Mouse (Mus musculus) embryonic facial prominence, embryonic 13.5 days (tissue): ENCODE measurements around the gene Suz12. TPM values are rescaled to one million over a fixed set of nuclear protein-coding genes. Genes with fewer than 3 reads are reported as not detected.

Experiments
- ATAC-seq: fragments of 200-750 bp; cut with Nextera tagmentation; 2 replicates; pipeline ENCODE4 v1.8.0; 2017; ENCODE audit warnings: low read depth; ENCODE audit not compliant: insufficient number of reproducible peaks, insufficient read depth, low FRiP score, low TSS enrichment
- H3K27ac ChIP-seq: fragments of 300-500 bp; sonication (generic); 2 replicates; pipeline ENCODE4 v1.5.1; 2015; ENCODE audit warnings: moderate library complexity, mild to moderate bottlenecking, inconsistent platforms
- H3K27me3 ChIP-seq: fragments of 300-500 bp; sonication (generic); 2 replicates; pipeline ENCODE4 v1.6.1; 2015; ENCODE audit warnings: mild to moderate bottlenecking, inconsistent platforms
- H3K36me3 ChIP-seq: fragments of 300-500 bp; sonication (generic); 2 replicates; pipeline ENCODE4 v1.6.1; 2015; ENCODE audit warnings: mild to moderate bottlenecking, inconsistent platforms
- H3K4me1 ChIP-seq: fragments of 300-500 bp; sonication (generic); 2 replicates; pipeline ENCODE4 v1.6.1; 2015; ENCODE audit warnings: inconsistent platforms
- H3K4me2 ChIP-seq: fragments of 300-500 bp; sonication (generic); 2 replicates; pipeline ENCODE4 v1.6.1; 2015; ENCODE audit warnings: moderate library complexity, mild to moderate bottlenecking, inconsistent platforms
- H3K4me3 ChIP-seq: fragments of 300-500 bp; sonication (generic); 2 replicates; pipeline ENCODE4 v1.5.1; 2015; ENCODE audit warnings: mild to moderate bottlenecking, inconsistent platforms
- H3K9ac ChIP-seq: fragments of 300-500 bp; sonication (generic); 2 replicates; pipeline ENCODE4 v1.6.1; 2015; ENCODE audit warnings: mild to moderate bottlenecking, inconsistent platforms
- H3K9me3 ChIP-seq: fragments of 300-500 bp; sonication (generic); 2 replicates; pipeline ENCODE4 v1.6.1; 2016; ENCODE audit warnings: inconsistent platforms
- WGBS: fragments of 180-500 bp; shearing (Covaris S2); methylation state at CpG from one replicate; pipeline ENCODE4 v1.1.7; 2015; ENCODE audit warnings: mixed read lengths; 5-methylcytosine and 5-hydroxymethylcytosine counted together
- polyA plus RNA-seq: library from polyadenylated mRNA; unstranded; fragments of >200 nt; fragmentation: Nextera tagmentation; extraction: Ambion mirVana; gene quantifications from 2 replicates; pipeline ENCODE4 v1.2.1, GENCODE M21; 2015

Gene Suz12
- polyA plus RNA-seq, 1 experiment from 2014 or later, result 24.3 TPM

DNA sequence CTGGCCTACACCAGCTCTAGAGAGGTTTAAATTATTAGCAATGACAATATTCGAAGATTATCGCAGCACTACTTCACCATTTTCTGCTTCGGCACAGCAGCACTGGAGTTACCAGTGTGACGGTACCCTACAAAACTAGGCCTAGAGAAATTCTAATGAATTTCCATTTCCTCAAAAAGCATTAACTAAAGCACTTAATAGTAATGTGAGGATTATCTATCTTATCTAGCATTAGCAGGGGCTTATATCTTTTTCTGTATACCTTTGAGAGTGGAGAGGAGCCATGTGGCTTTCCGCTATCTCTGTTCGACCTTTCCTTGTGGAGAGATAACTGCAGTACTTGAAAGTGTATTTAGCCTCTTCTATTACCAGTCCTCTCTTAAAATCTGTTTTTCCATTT, 86.8 kb downstream of the Suz12 start:
- Histone ChIP-seq H3K4me3 (peak overlapping the region; percentile 91), H3K27me3 (no peaks in the 10 kb centered on the region), H3K9me3 (no peaks in the 10 kb centered on the region), H3K36me3 (no peaks in the 10 kb centered on the region), H3K9ac (peak overlapping the region; percentile 98), H3K27ac (no peak overlapping the region), H3K4me2 (peak overlapping the region; percentile 72), H3K4me1 (peaks cover 16% of the 10 kb centered on the region)
- WGBS, result 64% methylated on average over 6 of the region's 6 CpGs
- no peak for ATAC-seq

DNA sequence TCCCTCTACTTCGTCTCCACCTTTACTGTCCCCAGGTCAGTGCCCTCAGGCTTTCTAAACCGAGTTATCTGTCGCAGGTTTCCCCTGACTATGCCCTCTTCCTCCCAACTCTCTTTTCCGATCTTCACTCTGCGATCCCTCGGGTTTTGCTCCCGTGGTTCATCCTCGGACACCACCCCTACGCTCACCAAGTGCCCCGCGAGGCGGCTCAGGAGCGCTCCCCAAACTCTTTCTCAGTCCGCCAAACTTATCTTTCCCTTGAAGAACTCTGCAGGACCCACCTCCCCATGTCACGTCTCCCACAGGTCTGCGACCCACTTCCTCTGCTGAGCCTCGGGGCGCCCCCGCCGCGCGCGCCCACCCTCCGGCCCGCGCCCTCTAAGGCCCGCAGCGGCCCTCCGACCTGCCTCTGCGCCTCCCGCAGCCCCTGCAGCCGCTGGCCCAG, 87.5 kb downstream of the Suz12 start:
- Histone ChIP-seq H3K9ac (peak overlapping the region; percentile 98), H3K4me3 (peak overlapping the region; percentile 91), H3K36me3 (no peaks in the 10 kb centered on the region), H3K4me2 (peak overlapping the region; percentile 72), H3K9me3 (no peaks in the 10 kb centered on the region), H3K4me1 (peaks cover 16% of the 10 kb centered on the region), H3K27me3 (no peaks in the 10 kb centered on the region), H3K27ac (peak overlapping the region; percentile 97)
- under 1% methylated on average over 32 of the region's 32 CpGs for WGBS
- peak; percentile 63; the same call in 1 of the 2 replicates for ATAC-seq

DNA sequence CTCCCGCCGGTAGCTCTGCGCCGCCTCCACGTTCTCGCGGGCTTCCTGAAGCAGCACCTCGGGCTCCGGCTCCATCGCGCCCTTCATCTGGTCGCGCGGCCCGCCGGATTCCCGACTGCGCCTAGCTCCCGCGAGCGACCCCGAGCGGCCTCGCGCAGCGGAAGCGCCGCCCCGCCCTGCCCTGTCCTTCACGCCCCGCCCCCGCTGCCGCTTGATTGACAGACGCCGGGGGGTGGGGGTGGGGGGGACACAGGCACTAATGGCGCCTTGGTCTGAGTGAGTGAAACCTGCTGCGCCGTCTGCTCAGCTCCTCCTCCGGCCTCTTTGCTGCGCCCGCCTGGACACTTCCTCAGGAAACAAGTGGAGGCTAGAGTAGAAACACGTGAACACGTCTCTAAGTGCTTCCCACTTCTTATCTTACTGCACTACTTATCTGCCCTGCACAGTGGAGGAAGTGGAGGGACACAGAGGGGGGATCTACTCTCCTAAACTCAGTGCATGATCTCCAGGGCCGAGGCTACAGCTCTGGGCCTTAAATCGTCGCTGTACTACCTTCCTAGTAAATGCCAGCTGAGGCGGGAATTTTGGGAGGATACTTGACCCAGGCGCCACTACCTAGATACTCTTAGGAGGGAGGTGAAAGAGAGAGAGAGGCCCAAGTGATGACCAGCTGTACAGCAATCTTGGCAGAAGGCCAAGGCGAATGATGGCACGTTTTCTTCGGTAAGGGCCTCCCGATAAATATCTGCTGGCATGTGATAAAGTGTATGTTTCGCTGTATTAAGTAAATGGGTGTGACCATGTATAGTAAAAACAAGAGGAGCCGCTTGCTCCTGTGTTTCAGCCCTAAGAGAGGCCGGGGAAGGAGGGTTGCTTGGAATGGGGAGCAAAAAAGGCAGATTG, 88.2 kb downstream of the Suz12 start, which contains the start of gene Crlf3:
Crlf3 (minus strand) TSS at position 166 of the 903 bp plus-strand sequence.
- H3K27me3 ChIP-seq, result no peaks in the 10 kb centered on the region
- H3K4me1 ChIP-seq, result peaks cover 16% of the 10 kb centered on the region
- peak within 1 kb of the TSS; percentile 98 for H3K9ac ChIP-seq
- peak within 1 kb of the TSS; percentile 72 for H3K4me2 ChIP-seq
- H3K27ac ChIP-seq, result peak within 1 kb of the TSS; percentile 97
- peak; percentile 90 for ATAC-seq
- peak within 1 kb of the TSS; percentile 91 for H3K4me3 ChIP-seq
- no peaks in the 10 kb centered on the region for H3K36me3 ChIP-seq
- 5% methylated on average over 54 of the region's 55 CpGs for WGBS
- no peaks in the 10 kb centered on the region for H3K9me3 ChIP-seq

DNA sequence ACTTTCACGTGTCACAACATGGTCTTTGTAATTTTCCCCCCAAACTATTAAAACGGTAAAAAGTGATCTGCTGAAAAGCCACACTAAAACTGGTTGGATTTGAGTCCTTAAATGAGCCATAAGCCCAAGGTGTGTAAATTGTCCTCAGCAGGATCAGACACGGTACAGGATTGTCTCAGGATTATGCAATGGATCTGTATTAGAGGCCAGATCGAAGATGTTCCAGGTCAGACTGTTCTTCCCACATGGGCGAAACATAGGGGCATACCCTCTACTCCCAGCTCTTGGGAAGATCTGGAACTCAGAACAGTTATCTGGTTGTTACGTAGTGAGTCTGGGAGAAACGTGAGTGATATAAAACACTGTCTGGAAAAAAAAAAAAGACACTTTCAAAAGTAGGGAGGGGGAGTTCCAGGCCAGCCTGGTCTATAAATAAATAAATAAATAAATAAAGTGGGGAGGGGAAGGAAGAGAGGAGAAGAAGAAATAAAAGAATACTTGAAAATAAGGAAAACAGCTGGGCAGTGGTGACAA, 88.9 kb downstream of the Suz12 start:
- peak overlapping the region; percentile 72; the same call in 1 of the 2 replicates for H3K4me2 ChIP-seq
- H3K4me3 ChIP-seq, result peak overlapping the region; percentile 91; the same call in 1 of the 2 replicates
- H3K36me3 ChIP-seq, result no peaks in the 10 kb centered on the region
- H3K9ac ChIP-seq, result 0 out of 2 replicates have a peak overlapping the region, but pooled peaks have one; percentile 98
- H3K27ac ChIP-seq, result peak overlapping the region; percentile 97; the same call in 1 of the 2 replicates
- H3K27me3 ChIP-seq, result no peaks in the 10 kb centered on the region
- ATAC-seq, result no peak
- peaks cover 16% of the 10 kb centered on the region for H3K4me1 ChIP-seq
- H3K9me3 ChIP-seq, result no peaks in the 10 kb centered on the region
- 79% methylated on average over 7 of the region's 7 CpGs for WGBS

Other genes starting within 250 kb of the Suz12 start
- gene Utp6, start 30.7 kb upstream of the Suz12 start, polyA plus RNA-seq, result 61.3 and 64.6 TPM in 2 replicates
- gene Crlf3, start 87.9 kb downstream of the Suz12 start, polyA plus RNA-seq, result 47.4 and 50.9 TPM in 2 replicates
- 15.2 and 15.8 TPM in 2 replicates for gene Atad5, start 96.3 kb downstream of the Suz12 start, polyA plus RNA-seq
- gene Tefm, start 149.1 kb downstream of the Suz12 start, polyA plus RNA-seq, result 31.4 and 32.3 TPM in 2 replicates
- 0.74 and 1.4 TPM in 2 replicates for gene Adap2, start 161.0 kb downstream of the Suz12 start, polyA plus RNA-seq
- gene Rnf135, start 190.7 kb downstream of the Suz12 start, polyA plus RNA-seq, result 6.3 and 8.1 TPM in 2 replicates
- gene Rhot1, start 215.9 kb downstream of the Suz12 start, polyA plus RNA-seq, result 52.8 and 63.4 TPM in 2 replicates